Mouse (Mus musculus): ENCODE results near the gene Kpna7.
"Not testable (repeated sequence)": the region's sequence is repeated elsewhere in the genome, so short reads cannot be mapped to it uniquely, and the experiment has no call there.

The Kpna7 gene

GRCm38 (mm10) chr5:145083632-145084451 is at the start of gene Kpna7, which contains the start of gene Arpc1a:
TSS of gene Kpna7 (minus strand) at chr5:145084030.
TSS of gene Arpc1a (plus strand) at chr5:145083830.
- peak; percentile 96 for ATAC-seq (ENCODE audit: insufficient number of reproducible peaks, low FRiP score, low TSS enrichment)

DNA sequence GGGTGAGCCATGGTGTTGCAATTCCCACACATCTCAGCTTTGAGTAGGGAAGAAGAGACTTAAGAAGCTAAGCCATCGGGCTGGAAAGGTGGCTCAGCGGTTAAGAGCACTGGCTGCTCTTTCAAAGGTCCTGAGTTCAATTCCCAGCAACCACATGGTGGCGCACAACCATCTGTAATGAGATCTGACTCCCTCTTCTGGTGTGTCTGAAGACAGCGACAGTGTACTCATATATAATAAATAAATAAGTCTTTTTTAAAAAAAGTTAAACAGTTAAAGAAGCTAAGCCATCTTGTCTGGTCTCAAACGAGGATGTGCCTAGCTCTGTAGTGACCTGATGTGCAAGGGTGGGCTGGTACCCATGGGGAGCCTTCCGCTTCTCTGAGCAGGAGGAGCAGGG is 49.4 kb upstream of the Kpna7 start:
- ATAC-seq (ENCODE audit: insufficient number of reproducible peaks, low FRiP score, low TSS enrichment), result not testable (repeated sequence)

DNA sequence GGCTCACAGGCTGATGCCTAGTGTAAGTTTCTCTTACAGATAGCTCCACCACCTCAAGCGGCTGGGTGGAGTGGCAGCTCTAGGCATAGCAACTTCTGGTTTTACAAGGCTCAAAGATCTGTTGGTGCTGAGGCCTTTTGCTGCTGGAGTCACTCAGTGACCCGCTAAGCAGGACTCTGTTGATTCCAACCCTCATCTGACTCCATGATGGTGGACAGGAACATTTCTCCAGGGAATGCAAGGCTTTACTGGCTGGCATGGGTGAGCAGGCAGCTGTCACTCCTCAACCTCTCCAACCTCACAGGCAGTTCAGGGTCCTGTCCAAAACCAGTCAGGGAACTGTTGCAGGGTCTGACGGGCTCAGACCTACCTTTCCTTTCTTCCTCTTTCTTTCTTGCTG is 47.2 kb upstream of the Kpna7 start:
- ATAC-seq (ENCODE audit: insufficient number of reproducible peaks, low FRiP score, low TSS enrichment), result no peak

DNA sequence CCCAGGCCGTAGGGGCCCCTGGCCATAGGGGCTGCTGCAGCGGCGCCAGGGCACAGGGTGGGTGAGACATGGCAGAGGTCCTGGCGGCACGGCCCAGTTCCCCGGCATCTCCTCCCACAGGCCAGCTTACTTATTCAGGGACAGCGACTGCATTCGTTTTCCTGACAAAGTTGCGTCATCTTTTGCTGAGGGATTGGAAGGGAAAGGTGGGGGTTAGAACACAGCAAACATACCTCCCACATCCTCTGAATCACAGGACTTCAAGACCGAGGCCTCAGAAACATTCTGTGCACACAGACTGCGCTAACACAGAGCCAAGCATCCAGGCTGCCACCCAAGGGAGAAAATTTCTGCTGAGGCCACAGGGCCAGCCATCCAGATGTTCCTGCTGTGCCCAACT is 46.4 kb upstream of the Kpna7 start:
- ATAC-seq (ENCODE audit: insufficient number of reproducible peaks, low FRiP score, low TSS enrichment), result no peak

DNA sequence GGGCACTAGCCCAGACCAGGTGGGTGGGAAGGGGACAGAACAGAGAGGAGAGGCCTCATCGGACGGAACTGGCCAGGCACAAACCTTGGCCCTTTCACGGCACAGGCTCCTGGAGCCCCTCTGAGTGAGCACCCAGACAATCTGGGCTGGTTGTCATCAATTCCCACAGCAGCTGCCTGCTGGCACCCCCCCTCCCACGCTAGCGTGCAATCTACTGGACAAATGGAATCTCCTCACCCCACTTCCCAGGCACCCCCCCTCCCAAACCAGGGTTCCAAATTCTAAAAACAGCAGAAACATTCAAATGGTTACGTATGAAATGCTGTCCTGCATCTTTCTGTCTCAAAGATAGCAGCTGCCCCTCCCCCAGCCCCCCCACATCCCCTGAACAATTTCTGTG is 45.9 kb upstream of the Kpna7 start:
- not testable (repeated sequence) for ATAC-seq (ENCODE audit: insufficient number of reproducible peaks, low FRiP score, low TSS enrichment)

- ATAC-seq (ENCODE audit: insufficient number of reproducible peaks, low FRiP score, low TSS enrichment), result no peak
Measured at GRCm38 (mm10) chr5:145129124-145129523, 45.3 kb upstream of the Kpna7 start.

DNA sequence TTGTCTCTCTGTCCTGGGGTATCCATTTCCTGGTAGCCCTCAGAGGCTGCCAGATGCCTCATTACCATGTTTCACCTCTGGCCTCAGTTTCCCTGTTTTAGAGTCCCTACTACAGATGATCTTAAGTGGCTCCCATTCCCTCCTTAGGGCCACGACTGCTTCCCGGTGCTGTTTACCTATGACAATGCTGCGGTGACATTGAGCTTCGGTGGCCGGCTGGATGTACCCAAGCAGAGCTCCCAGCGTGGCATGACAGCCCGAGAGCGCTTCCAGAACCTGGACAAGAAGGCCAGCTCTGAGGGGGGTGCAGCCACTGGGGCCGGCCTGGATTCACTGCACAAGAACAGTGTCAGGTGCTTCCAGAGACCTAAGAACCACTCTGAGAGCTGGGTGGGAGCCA is 42.8 kb upstream of the Kpna7 start:
- no peak for ATAC-seq (ENCODE audit: insufficient number of reproducible peaks, low FRiP score, low TSS enrichment)

DNA sequence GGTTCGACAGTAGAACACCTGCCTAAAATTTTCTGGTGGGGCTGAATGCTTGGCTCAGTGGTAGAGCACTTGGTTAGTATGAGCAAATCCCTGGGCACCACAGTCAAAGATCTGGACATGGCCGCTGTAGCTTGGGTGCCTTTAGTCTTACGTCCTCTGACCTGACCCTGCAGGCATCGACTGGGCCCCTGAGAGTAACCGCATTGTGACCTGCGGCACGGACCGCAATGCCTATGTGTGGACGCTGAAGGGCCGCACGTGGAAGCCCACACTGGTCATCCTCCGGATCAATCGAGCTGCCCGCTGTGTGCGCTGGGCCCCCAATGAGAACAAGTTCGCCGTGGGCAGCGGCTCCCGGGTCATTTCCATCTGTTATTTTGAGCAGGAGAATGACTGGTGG is 39.6 kb upstream of the Kpna7 start:
- ATAC-seq (ENCODE audit: insufficient number of reproducible peaks, low FRiP score, low TSS enrichment), result no peak

GRCm38 (mm10) chr5:145120921-145121320 is 37.1 kb upstream of the Kpna7 start:
- ATAC-seq (ENCODE audit: insufficient number of reproducible peaks, low FRiP score, low TSS enrichment), result no peak

DNA sequence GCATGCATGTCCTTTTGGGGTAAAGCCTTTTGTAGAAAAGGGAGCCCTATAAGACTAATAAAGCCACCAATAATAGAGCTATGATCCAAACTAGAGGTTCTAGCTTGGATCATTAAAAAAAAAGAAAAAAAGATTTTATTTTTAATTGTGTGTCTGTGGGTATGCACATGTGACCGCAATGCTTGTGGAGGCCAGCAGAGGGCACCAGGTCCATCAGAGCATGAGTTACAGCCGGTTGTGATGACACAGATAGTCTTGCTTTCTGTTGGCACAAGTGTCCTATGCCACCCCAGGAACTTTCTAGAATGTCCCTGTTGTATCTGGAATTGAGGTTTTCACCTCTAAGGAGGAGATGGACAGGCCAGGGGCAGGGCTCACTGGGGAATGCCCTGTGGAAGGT is 35.6 kb upstream of the Kpna7 start:
- no peak for ATAC-seq (ENCODE audit: insufficient number of reproducible peaks, low FRiP score, low TSS enrichment)

DNA sequence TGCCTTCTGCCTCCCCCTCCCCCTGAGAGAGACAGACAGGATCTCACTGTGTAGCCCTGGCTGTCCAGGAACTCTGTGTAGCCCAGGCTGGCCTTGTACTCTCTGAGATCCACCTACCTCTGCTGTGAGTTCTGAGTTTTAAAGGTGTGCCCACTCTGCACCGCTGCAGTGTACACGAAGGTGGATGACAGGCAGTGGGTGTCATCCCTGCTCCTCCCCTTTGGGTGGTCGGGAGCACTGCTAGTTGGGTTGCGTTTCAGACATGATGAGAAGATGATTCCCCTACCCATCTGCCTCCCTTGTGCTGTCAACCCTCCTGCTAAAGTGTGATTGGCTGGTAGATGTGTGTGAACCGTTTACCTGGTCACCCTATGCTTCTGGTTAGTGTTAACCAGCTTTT is 34.6 kb upstream of the Kpna7 start:
- no peak for ATAC-seq (ENCODE audit: insufficient number of reproducible peaks, low FRiP score, low TSS enrichment)

- no peak for ATAC-seq (ENCODE audit: insufficient number of reproducible peaks, low FRiP score, low TSS enrichment)
Measured at GRCm38 (mm10) chr5:145118005-145118404, 34.2 kb upstream of the Kpna7 start.

GRCm38 (mm10) chr5:145116916-145117315 is 33.1 kb upstream of the Kpna7 start:
- ATAC-seq (ENCODE audit: insufficient number of reproducible peaks, low FRiP score, low TSS enrichment), result no peak

DNA sequence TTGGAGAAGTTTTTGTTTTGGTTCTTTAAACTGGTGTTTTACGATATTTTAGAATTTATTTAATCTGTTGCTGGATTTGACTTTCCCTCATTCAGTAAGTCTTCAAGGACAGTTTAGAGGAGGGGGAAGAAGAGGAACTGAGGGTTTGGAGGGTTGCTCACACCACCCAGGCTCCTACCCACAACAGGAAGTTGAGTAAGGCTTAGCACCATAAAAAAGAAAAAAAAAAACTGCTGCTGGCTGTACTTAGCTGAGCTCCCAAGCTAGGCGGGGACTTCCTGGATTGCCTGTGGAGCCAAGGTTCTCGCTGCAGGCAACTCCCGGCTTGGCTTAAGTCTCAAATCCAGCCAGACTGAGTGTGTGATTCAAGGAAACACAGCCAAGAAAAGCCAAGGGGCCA is 32.5 kb upstream of the Kpna7 start:
- ATAC-seq (ENCODE audit: insufficient number of reproducible peaks, low FRiP score, low TSS enrichment), result no peak

DNA sequence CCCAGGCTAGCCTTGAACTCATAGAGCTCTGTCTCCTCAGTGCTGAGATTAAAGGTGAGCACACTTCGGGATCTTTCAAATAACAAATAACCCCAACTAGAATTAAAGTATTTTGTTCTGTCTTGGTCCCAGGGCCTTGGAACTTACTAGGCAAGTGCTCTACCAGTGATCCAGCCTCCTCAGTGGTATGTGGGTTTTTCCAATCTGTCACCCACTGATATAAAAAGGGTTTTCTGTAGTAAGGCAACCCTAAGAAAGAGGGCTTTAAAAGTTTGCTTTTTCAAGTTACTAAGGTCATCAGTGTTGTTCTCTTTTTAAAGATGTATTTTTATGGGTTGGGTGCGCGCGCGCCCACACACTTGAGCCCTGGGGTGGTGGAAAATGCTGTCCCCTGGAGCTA is 31.9 kb upstream of the Kpna7 start:
- ATAC-seq (ENCODE audit: insufficient number of reproducible peaks, low FRiP score, low TSS enrichment), result no peak

DNA sequence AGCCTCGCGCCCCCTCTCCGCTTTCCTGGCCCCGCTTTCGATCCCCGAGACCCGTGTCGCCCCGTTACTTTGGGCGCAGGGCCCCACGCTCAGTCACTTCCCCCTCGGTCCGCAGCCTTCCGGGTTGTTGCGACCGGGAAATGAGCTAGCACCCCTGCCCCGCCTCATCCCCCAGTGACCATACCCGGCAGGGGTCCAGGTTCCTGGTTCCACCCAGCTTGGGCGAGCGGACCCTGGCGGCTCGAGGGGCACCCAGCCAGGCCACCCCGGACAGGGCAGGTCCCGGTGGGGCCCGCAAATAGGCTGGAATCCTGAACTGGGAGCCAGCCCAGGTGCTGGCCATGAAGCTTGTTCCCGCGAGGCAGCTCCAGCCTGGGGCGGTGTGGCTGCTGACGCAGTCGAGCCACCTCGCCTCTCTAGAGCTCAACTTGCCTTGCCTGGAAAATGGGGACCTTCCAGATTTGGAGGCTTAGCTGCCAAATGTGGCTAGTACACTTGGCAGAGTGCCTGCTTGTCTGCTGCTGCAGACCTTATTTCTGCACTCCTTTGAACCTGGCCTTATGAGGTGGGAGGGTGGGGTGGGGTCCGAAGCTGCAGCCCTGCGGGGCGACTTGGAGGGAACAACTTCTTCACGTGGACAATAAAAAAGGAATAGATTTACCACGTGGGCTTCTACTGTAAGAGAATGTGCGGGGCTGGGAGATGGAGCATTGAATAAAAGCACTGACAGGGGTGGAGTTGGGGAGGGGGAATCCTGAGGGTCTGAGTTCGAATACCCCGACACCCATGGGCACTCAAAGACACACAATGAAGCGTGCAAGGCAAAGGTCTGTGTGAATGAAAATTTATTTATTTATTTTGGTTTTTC is 31.0 kb upstream of the Kpna7 start:
- no peak for ATAC-seq (ENCODE audit: insufficient number of reproducible peaks, low FRiP score, low TSS enrichment)

DNA sequence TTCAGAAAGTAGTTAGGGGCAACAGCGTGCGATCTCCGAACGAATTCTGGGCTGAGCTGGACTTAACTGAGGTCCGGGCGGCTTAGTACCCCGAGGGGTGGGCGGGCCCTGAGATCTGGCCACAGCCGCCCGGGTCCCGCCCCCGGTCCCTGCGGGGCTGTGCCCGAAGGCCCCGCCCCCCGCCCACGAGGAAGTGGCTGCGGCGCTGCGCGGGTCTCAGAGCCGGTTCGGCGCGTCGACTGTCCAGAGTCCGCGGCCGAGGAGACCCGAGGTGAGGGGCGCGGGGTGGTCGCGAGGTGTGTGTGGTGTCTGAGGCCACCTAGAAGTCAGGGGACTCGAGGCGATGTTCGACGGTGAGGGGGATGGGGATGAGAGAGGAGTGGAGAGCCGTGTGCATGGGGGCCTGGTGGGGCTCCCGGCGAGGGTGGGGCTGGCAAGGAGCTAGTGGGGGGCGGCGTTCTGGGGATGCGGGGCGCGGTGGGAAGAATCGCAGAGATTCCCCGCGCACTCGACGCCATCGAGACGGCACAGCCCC is 30.3 kb upstream of the Kpna7 start, which contains the start of gene Arpc1b:
TSS of gene Arpc1b (plus strand) at position 145 of the 535 bp plus-strand sequence.
- ATAC-seq (ENCODE audit: insufficient number of reproducible peaks, low FRiP score, low TSS enrichment), result no peak

DNA sequence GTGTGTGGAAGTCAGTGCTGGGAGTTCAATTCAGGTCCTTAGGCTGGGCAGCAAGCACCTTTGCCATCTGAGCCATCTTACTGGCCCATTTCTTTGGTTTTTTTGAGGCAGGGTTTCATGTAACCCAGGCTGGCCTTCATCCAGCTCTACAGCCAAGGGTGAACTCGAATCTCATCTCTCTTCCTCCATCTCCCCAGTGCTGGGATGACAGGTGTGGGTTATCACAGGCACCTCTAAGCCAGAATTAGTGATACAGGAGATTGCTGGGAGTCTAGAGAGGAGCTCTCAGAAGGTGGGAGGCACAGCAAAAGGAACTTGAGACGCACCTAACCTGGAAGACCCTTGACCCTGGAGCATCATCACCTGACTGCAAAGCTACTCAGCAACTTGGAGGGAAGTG is 29.6 kb upstream of the Kpna7 start:
- no peak for ATAC-seq (ENCODE audit: insufficient number of reproducible peaks, low FRiP score, low TSS enrichment)

GRCm38 (mm10) chr5:145112566-145112965 is 28.7 kb upstream of the Kpna7 start:
- no peak for ATAC-seq (ENCODE audit: insufficient number of reproducible peaks, low FRiP score, low TSS enrichment)

DNA sequence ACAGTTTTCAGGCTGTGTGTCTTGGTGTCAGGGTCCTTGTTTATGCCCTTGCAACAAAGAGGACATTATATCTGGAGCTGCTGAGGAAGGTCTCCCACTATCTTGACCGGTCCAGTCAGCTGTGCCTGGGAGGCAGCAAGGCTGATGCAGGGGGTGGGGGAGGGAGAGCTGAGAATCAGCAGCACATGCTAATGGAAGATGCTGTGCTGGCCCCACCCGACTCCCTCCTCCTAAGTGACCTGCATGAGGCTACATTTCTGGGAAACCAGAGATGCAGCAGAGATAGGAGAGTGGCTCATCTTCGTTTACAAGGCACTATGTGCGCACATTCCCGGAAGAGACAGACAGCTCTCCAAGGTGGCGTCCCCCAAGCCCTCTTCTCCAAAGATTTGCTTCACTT is 26.6 kb upstream of the Kpna7 start:
- no peak for ATAC-seq (ENCODE audit: insufficient number of reproducible peaks, low FRiP score, low TSS enrichment)

DNA sequence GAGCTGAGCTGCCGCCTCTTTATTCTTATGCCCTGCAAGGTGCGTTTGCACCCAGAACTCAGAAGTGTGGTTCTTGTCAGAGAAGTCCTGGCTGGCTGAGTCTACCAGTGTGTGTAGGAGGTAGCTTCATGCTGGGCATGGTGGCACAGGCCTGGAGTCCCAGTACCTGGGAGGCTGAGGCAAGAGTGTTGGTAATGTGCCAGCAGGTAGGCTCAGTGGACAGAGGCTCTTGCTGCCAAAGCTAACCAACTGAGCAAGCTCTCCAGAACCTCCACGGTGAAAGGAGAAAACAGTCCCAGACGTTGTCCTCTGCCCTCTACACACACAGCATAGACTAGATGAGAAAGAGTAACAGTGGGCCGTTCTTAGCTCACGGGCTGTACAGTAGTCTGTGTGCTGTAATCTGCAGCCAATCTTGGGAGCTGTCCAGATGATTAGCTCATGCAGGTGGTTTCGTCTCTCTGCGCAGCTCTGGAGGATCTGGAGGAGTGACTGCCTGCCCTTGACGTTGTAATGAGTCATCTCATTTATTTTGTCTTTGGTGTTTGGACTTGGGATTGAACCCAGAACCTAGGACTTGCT is 22.0 kb upstream of the Kpna7 start:
- ATAC-seq (ENCODE audit: insufficient number of reproducible peaks, low FRiP score, low TSS enrichment), result no peak
